Mouse (Mus musculus) lung, adult 18-20 months (tissue): ENCODE data around the gene Hs6st1.
A peak's percentile ranks its signal among the peaks of the same experiment; 100 is the strongest.

Source experiments
- DNase-seq, 2 experiments: peaks; one replicate each; pipeline ENCODE4 v3.0.0; 2022; ENCODE audit warnings: mixed read lengths in 2 of 2

Gene Hs6st1

GRCm38 (mm10) chr1:36131154-36131553, 63.0 kb downstream of the Hs6st1 start:
- no peak for DNase-seq

GRCm38 (mm10) chr1:36131766-36132165, 63.6 kb downstream of the Hs6st1 start:
- DNase-seq, result no peak

GRCm38 (mm10) chr1:36132211-36132610, 64.0 kb downstream of the Hs6st1 start:
- no peak for DNase-seq

- no peak for DNase-seq
Observed at GRCm38 (mm10) chr1:36133041-36133440, 64.8 kb downstream of the Hs6st1 start.

GRCm38 (mm10) chr1:36133647-36134046, 65.4 kb downstream of the Hs6st1 start:
- DNase-seq, result no peak

- DNase-seq, result peak; percentile 72 to 76
Observed at GRCm38 (mm10) chr1:36134584-36134983, 66.4 kb downstream of the Hs6st1 start.

- no peak for DNase-seq
Observed at GRCm38 (mm10) chr1:36140311-36140710, 72.1 kb downstream of the Hs6st1 start.

GRCm38 (mm10) chr1:36145050-36145449, 76.8 kb downstream of the Hs6st1 start:
- DNase-seq, result no peak

GRCm38 (mm10) chr1:36148809-36149208, 80.6 kb downstream of the Hs6st1 start:
- DNase-seq, result no peak

- no peak for DNase-seq
Observed at GRCm38 (mm10) chr1:36149411-36149810, 81.2 kb downstream of the Hs6st1 start.
